Mouse (Mus musculus): ENCODE results near the gene Dhrs2.

DNA sequence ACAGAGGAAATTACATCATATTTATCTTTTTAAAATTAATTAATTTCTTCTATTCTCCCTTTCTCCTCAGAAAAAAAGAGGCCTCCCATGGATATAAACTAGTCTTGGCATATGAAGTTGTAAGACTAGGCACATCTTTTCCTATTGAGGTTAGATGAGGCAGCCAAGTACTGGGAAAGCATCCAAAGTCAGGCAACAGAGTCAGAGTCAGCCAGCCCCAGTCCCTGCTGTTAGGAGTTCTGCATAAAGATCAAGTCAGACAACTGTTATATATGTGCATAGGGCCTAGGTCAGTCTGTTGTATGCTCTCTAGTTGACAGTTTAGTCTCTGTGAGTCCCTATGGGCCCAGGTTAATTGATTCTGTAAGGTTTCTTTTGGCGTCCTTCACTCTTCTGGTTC is 20.9 kb downstream of the Dhrs2 start:
- TF ChIP-seq CTCF (IDR thresholded peaks at IDR 0.05; ENCODE audit: control insufficient read depth, insufficient read depth, insufficient replicate concordance, low read depth, low read length) (no peak), POLR2A (IDR thresholded peaks at IDR 0.05; ENCODE audit: control insufficient read depth, low read depth, low read length) (no peak)

Measured in testis, adult 2 months (tissue).